Comparison of ENCODE assay signal across 15 mouse cellular contexts in genomic region chr11:22851416-22851815, GRCm38 (mm10). TPM values are rescaled to one million over a fixed set of nuclear protein-coding genes. Genes with fewer than 3 reads are reported as not detected.
A peak's percentile ranks its signal among the peaks of the same experiment; 100 is the strongest.
DNase-seq lines count a peak whose midpoint lies in the region; ATAC-seq and TF ChIP-seq lines count a peak whose summit lies in the region.
"Had no signal": no experiment of that assay in that cellular context is flagged by ENCODE, and none has a peak within 500 bp of the region (broad histone marks: within the 10 kb centered on the region; RNA-seq: fewer than 3 reads in every experiment).

No protein-coding gene starts in this region.

- no peaks in the 10 kb centered on the region for H3K9me3 ChIP-seq in lung, postnatal 0 days (ENCODE audit: low read length)
- H3K9me3 ChIP-seq in E14TG2a.4 (ENCODE audit: low read length) = no peaks in the 10 kb centered on the region
- H3K9me3 ChIP-seq in megakaryocyte, embryonic 14.5 days = no peaks in the 10 kb centered on the region
- H3K9me3 ChIP-seq in midbrain, embryonic 15.5 days = no peaks in the 10 kb centered on the region
- H3K9me3 ChIP-seq: heart, embryonic 10.5 days; liver, embryonic 15.5 days; neural tube, embryonic 13.5 days had no signal

- H3K27me3 ChIP-seq in lung, postnatal 0 days (replicated peaks; ENCODE audit: insufficient read depth, low read length) = no peaks in the 10 kb centered on the region
- H3K27me3 ChIP-seq in E14TG2a.4 (ENCODE audit: insufficient read depth, low read length) = no peaks in the 10 kb centered on the region
- no peaks in the 10 kb centered on the region for H3K27me3 ChIP-seq in megakaryocyte, embryonic 14.5 days (replicated peaks)
- H3K27me3 ChIP-seq in midbrain, embryonic 15.5 days (replicated peaks) = peaks cover under 1% of the 10 kb centered on the region
- H3K27me3 ChIP-seq: liver, embryonic 15.5 days; Patski had no signal

- TF ChIP-seq EP300 in lung, postnatal 0 days (IDR thresholded peaks at IDR 0.05) = no peak

- no peak for DNase-seq in lung, postnatal 0 days (ENCODE audit: low spot score)
- no peak for DNase-seq in lung, postnatal 4 days
- peak; percentile 40 for DNase-seq in T-cell, adult 2 months (ENCODE audit: low spot score)
- DNase-seq: cerebellum, adult 18-20 months; midbrain, embryonic 14.5 days had no signal

- H3K4me1 ChIP-seq in lung, postnatal 0 days (ENCODE audit: insufficient read depth, low read depth, low read length) = peaks cover 55% of the 10 kb centered on the region
- H3K4me1 ChIP-seq in E14TG2a.4 (replicated peaks; ENCODE audit: low read depth, low read length) = peaks cover 98% of the 10 kb centered on the region
- peaks cover 99% of the 10 kb centered on the region for H3K4me1 ChIP-seq in megakaryocyte, embryonic 14.5 days
- no peaks in the 10 kb centered on the region for H3K4me1 ChIP-seq in midbrain, embryonic 15.5 days

- peak; percentile 41; the same call in 1 of the 2 replicates for ATAC-seq in lung, postnatal 0 days
- no peak for ATAC-seq in midbrain, embryonic 15.5 days (replicated peaks)
- no peak for ATAC-seq in frontal cortex, adult (ENCODE audit: low TSS enrichment)
- ATAC-seq: hindbrain, embryonic 16.5 days; Patski had no signal

- H3K4me3 ChIP-seq in lung, postnatal 0 days (ENCODE audit: low read depth, low read length) = no peak overlapping the region
- H3K4me3 ChIP-seq in E14TG2a.4 (replicated peaks; ENCODE audit: low read length) = peak overlapping the region; percentile 61
- peak overlapping the region; percentile 84 for H3K4me3 ChIP-seq in megakaryocyte, embryonic 14.5 days (replicated peaks)
- H3K4me3 ChIP-seq in midbrain, embryonic 15.5 days = no peak overlapping the region
- H3K4me3 ChIP-seq: erythroblast, embryonic 14.5 days; heart, embryonic 10.5 days; liver, embryonic 15.5 days; neural tube, embryonic 13.5 days had no signal

- no peak overlapping the region for H3K4me2 ChIP-seq in lung, postnatal 0 days (replicated peaks; ENCODE audit: low read depth, low read length)
- H3K4me2 ChIP-seq in midbrain, embryonic 15.5 days = no peak overlapping the region
- H3K4me2 ChIP-seq: liver, embryonic 15.5 days; neural tube, embryonic 13.5 days had no signal

- TF ChIP-seq CTCF in lung, postnatal 0 days (IDR thresholded peaks at IDR 0.05) = no peak
- TF ChIP-seq CTCF in E14TG2a.4 (conservative IDR thresholded peaks at IDR 0.05; ENCODE audit: low read length) = no peak

- H3K36me3 ChIP-seq in lung, postnatal 0 days (ENCODE audit: insufficient read depth, low read length) = no peaks in the 10 kb centered on the region
- H3K36me3 ChIP-seq in E14TG2a.4 (ENCODE audit: insufficient read depth, low read length) = peaks cover 39% of the 10 kb centered on the region
- peaks cover 57% of the 10 kb centered on the region for H3K36me3 ChIP-seq in megakaryocyte, embryonic 14.5 days (replicated peaks; ENCODE audit: low read length)
- H3K36me3 ChIP-seq in midbrain, embryonic 15.5 days (replicated peaks) = no peaks in the 10 kb centered on the region
- H3K36me3 ChIP-seq: heart, embryonic 10.5 days; liver, embryonic 15.5 days; neural tube, embryonic 13.5 days had no signal

- H3K27ac ChIP-seq in lung, postnatal 0 days (ENCODE audit: low read length) = peak overlapping the region; percentile 33; the same call in 1 of the 2 replicates
- no peak overlapping the region for H3K27ac ChIP-seq in midbrain, embryonic 15.5 days
- H3K27ac ChIP-seq: heart, embryonic 10.5 days; neural tube, embryonic 13.5 days had no signal

- 30% methylated on average over 4 of the region's 4 CpGs for WGBS in lung, postnatal 0 days
- WGBS in midbrain, embryonic 15.5 days = 36% methylated on average over 4 of the region's 4 CpGs

- no peak overlapping the region for H3K9ac ChIP-seq in lung, postnatal 0 days (replicated peaks; ENCODE audit: low read depth)
- no peak overlapping the region for H3K9ac ChIP-seq in midbrain, embryonic 15.5 days
- H3K9ac ChIP-seq: liver, embryonic 15.5 days; neural tube, embryonic 13.5 days had no signal

RNA-seq across cellular contexts. Expression of gene B3gnt2, which starts 9.3 kb away (rescaled TPM):
- 20.4 and 22.3 TPM in 2 replicates for polyA plus RNA-seq in lung, postnatal 0 days (2015; fragmentation: Nextera tagmentation; extraction: Ambion mirVana)
- polyA plus RNA-seq in megakaryocyte, embryonic 14.5 days (2012; ENCODE audit: insufficient read depth, low replicate concordance) = 6.1 TPM in 1 of 2 replicates, not detected in the other
- 2.0 and 3.6 TPM in 2 replicates for polyA plus RNA-seq in midbrain, embryonic 15.5 days (2015; fragmentation: Nextera tagmentation; extraction: Ambion mirVana)

Comparison
In these comparisons a context has a peak if more than half of its experiments do, and no peak if none do; other contexts are left out.
1. H3K4me3 ChIP-seq: peak in E14TG2a.4 (single experiment) and megakaryocyte, embryonic 14.5 days (single experiment); none in lung, postnatal 0 days (single experiment) and midbrain, embryonic 15.5 days (single experiment).